Mouse (Mus musculus) left cerebral cortex, postnatal 10 days (tissue): ENCODE data around the gene Ecm2. TPM values are rescaled to one million over a fixed set of nuclear protein-coding genes. Genes with fewer than 3 reads are reported as not detected.

Experiments
- DNase-seq, 2 experiments: peaks; one replicate each; pipeline ENCODE4 v3.0.0; 2021 to 2022; ENCODE audit warnings: low spot score in 2 of 2, mixed read lengths in 1 of 2; ENCODE audit errors: extremely low spot score in 1 of 2
- intact Hi-C: fragments of 180-260 bp; cut with DNase I; formaldehyde crosslinking; loops from one replicate; pipeline ENCODE4 v1.15.1; 2025
- total RNA-seq, 2 experiments: library from RNA; stranded (reverse); gene quantifications; 2 replicates each; pipeline ENCODE4 v1.2.3; 2021

The Ecm2 gene
- total RNA-seq, 2 experiments from 2014 or later = 1.3 to 1.9 TPM

- intact Hi-C loops = no loop called here
- no peak for DNase-seq
Measured at GRCm38 (mm10) chr13:49492376-49493368, 11.9 kb upstream of the Ecm2 start, which contains the start of gene Tes3-ps. TSS of gene Tes3-ps (plus strand) at chr13:49493318.

- no peak for DNase-seq
- intact Hi-C loops = no loop called here
Measured at GRCm38 (mm10) chr13:49505776-49506175, 1.2 kb downstream of the Ecm2 start.

- intact Hi-C loops = no loop called here
- no peak for DNase-seq
Measured at GRCm38 (mm10) chr13:49507176-49507575, 2.6 kb downstream of the Ecm2 start.

- intact Hi-C loops = no loop called here
- DNase-seq = no peak
Measured at GRCm38 (mm10) chr13:49518761-49519160, 14.2 kb downstream of the Ecm2 start.

GRCm38 (mm10) chr13:49526235-49526634 lies 21.6 kb downstream of the Ecm2 start:
- DNase-seq = no peak
- intact Hi-C loops = no loop called here

- intact Hi-C loops = no loop called here
- no peak for DNase-seq
Measured at GRCm38 (mm10) chr13:49530636-49531035, 26.0 kb downstream of the Ecm2 start.

GRCm38 (mm10) chr13:49536946-49537345 lies 32.3 kb downstream of the Ecm2 start:
- intact Hi-C loops = no loop called here
- DNase-seq = no peak

- no peak for DNase-seq
- intact Hi-C loops = no loop called here
Measured at GRCm38 (mm10) chr13:49538693-49539092, 34.1 kb downstream of the Ecm2 start.

GRCm38 (mm10) chr13:49544279-49544678 lies 39.7 kb downstream of the Ecm2 start, which contains the start of gene Aspn:
TSS of gene Aspn (plus strand) at chr13:49544443.
- intact Hi-C loops = no loop called here

GRCm38 (mm10) chr13:49545646-49546045 lies 41.0 kb downstream of the Ecm2 start:
- DNase-seq = no peak
- intact Hi-C loops = no loop called here

More at GRCm38 (mm10) chr13:49544279-49544678, 39.7 kb downstream of the Ecm2 start, which contains the start of gene Aspn:
- DNase-seq = no peak

GRCm38 (mm10) chr13:49546517-49546916 lies 41.9 kb downstream of the Ecm2 start:
- DNase-seq = no peak
- intact Hi-C loops = no loop called here

- intact Hi-C loops = no loop called here
- DNase-seq = no peak
Measured at GRCm38 (mm10) chr13:49547563-49548150, 43.0 kb downstream of the Ecm2 start.

- DNase-seq = no peak
- intact Hi-C loops = no loop called here
Measured at GRCm38 (mm10) chr13:49549616-49550015, 45.0 kb downstream of the Ecm2 start.

GRCm38 (mm10) chr13:49554519-49554918 lies 49.9 kb downstream of the Ecm2 start:
- no peak for DNase-seq
- intact Hi-C loops = no loop called here

GRCm38 (mm10) chr13:49556203-49556602 lies 51.6 kb downstream of the Ecm2 start:
- intact Hi-C loops = no loop called here

GRCm38 (mm10) chr13:49556924-49557323 lies 52.3 kb downstream of the Ecm2 start:
- intact Hi-C loops = no loop called here
- no peak for DNase-seq

More at GRCm38 (mm10) chr13:49556203-49556602, 51.6 kb downstream of the Ecm2 start:
- DNase-seq = no peak

- peak in 1 of 2 experiments; percentile 47 for DNase-seq
- intact Hi-C loops = no loop called here
Measured at GRCm38 (mm10) chr13:49559185-49559584, 54.6 kb downstream of the Ecm2 start.

GRCm38 (mm10) chr13:49560886-49561285 lies 56.3 kb downstream of the Ecm2 start:
- no peak for DNase-seq
- intact Hi-C loops = no loop called here

GRCm38 (mm10) chr13:49564347-49564746 lies 59.7 kb downstream of the Ecm2 start:
- no peak for DNase-seq
- intact Hi-C loops = no loop called here

- intact Hi-C loops = no loop called here
- no peak for DNase-seq
Measured at GRCm38 (mm10) chr13:49570371-49570770, 65.8 kb downstream of the Ecm2 start.
